Mouse (Mus musculus) layer of hippocampus, adult 9-10 months (tissue): ENCODE data around the gene Arhgap17.

Experiments
- DNase-seq: peaks from one replicate; pipeline ENCODE4 v3.0.0; 2022; ENCODE audit warnings: low spot score

The Arhgap17 gene

DNA sequence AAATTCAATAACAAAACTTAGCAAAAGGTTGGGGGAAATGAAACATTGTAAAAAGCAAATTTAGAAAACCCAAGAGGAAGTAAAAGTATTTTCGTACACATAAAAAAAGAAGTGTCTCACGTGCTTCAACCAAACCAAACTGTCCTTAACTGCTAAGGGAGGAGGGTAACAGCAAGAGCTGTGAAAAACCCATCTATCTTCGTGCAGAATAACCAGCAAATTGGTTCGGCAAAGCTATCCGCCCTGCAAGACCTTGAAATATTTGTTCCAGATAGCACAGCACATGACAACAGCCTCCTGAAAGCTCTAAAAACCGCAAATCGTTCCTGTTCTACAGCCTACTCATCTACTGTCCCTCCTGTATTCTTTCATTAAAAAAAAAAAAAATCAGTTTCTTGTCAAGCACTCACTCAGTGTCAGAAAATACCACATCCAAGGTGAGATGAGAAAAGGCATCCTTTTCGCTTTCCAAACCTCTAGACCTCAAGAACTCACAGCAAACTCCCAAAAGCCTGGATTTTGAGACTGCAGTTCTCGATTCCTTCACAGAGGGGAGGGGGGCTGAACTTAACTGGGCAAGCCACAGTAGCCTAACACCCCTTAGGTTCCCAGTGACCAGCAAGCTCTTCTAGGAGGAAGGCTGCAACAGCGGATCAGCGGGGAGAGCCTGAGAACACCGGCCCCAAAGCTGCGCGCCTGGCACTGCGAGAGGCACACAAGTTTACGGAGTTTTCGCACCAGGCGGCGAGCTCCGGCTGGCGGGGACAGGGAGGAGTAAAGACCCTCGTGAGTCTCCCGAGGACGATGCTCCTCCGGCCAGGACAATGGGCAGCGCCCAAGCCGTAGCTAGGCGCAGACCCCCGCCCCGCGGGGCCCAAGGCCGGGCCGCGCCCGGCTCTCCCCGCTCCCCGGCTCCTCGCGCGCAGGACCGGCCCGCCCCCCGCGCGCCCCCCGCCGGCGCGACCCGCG, 653 bp downstream of the Arhgap17 start:
- no peak for DNase-seq

GRCm38 (mm10) chr7:123368187-123368586, 1.5 kb downstream of the Arhgap17 start:
- no peak for DNase-seq

DNA sequence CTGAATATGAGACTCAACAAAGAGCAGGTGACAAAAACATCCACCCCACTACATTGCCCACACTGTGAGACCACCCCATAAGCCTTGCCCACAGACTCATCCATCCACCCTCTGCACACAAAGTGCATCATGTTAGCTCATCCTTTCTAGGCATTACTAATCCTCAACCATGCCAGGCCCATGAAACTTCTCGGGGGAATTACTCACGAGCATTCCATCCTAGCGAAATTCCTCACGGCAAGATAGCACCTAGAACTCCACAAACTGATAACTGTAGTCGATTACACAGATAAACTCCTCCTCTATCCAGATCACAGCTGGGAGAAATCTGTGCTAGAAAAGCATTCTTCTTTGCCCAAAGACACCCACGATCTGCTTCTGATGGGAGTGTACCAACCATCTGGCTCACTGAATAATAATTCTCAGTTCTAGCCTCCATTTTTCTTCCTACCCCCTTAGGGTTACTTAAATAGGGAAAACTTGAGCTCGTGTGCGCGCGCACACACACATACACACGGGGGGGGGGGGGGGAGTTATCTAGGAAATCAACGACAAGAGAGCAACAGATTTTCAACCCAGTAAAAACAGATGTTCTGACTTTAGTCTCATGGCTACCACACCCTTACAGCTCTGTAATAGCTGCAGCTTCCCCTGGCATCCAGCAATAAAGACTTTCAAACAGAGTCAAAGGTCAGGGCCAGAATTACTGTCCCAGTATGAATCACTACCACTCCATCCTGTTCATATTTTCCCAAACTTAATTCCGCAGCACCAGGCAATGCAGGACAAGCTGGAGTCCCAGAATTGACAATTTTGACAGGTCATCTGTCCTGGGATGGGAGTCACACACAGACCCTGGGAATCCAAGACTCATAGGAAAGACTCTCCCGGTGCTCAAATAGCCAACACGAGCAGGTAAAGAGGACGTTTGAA, 2.2 kb downstream of the Arhgap17 start:
- DNase-seq: no peak

GRCm38 (mm10) chr7:123366806-123367205, 2.9 kb downstream of the Arhgap17 start:
- no peak for DNase-seq

- no peak for DNase-seq
Measured at GRCm38 (mm10) chr7:123365876-123366741, 3.6 kb downstream of the Arhgap17 start.

GRCm38 (mm10) chr7:123363971-123364370, 5.7 kb downstream of the Arhgap17 start:
- DNase-seq: no peak

DNA sequence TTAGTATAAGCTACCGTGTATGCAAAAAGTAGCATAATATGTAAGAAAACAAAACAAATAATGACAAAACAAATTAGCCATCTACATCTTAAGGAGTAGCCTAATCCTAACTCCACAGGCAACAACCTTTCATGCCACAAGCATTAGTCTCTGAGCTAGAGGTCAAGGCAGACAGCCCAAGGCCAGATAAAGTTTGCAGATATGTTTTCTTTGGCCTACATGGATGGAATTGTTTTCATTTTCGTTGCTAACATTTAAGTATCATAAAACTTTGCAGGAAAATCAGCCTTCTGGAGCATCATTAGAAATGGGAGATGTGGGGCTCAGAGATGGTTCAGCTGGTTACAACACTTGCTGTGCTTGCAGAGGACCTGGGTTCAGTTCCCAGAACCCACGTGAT, 6.9 kb downstream of the Arhgap17 start:
- DNase-seq: no peak

DNA sequence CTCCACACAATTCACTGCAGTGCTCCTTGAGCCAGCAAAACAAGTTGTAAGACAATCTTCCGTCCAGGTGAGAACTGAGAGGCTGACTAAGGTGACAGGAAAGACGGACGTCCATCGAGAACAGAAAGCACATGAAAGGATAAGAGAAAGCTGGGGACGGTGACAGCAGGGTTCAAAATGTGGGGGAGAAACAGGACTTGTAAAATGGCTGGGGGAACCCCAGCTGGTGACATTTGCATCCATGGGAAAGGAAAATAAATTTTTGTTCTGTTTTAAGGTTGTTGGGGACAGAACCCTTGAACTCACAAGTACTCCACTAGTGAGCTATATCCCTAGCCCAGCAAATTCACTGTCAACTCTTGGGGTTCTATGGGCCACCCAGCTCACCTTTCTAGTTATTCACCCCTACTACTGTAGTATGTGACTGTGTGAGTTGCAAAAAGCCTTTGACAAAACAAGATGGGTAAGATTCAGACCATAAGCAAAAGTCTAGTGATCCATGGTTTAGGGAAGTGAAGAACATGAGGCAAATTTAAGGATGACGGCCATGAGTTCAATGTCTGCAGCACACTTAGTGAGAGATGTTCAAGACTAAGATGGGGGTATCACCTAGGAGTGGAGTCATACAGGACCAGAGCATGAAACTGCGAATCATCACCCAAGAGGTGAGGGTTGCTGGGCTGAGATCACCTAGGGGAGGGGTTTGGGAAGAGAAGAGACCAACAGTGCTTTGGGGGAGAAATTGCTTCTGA, 8.3 kb downstream of the Arhgap17 start:
- DNase-seq: no peak

GRCm38 (mm10) chr7:123360185-123360584, 9.5 kb downstream of the Arhgap17 start:
- DNase-seq: no peak

- DNase-seq: no peak
Measured at GRCm38 (mm10) chr7:123359101-123359500, 10.6 kb downstream of the Arhgap17 start.

- no peak for DNase-seq
Measured at GRCm38 (mm10) chr7:123356158-123356557, 13.6 kb downstream of the Arhgap17 start.

GRCm38 (mm10) chr7:123354851-123355250, 14.9 kb downstream of the Arhgap17 start:
- DNase-seq: no peak

DNA sequence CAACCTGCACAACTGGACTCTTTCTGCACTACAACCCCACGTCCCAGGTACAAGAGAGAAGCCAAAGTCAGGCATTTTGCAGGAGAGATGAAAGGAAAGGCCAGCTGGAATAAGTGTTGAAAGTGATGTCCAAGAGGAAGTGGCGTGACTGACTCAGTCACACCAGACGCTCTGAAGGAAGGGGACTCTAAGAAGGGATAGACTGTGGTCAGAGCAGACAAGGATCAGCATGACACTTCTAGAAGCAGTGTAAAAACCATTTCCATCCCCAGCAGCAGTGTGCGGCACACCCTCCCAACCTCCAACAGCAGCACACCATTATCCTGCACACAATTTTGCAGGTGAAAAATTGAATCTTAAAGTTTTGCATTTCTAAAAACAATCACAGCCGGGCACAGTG, 15.3 kb downstream of the Arhgap17 start:
- DNase-seq: no peak

- no peak for DNase-seq
Measured at GRCm38 (mm10) chr7:123353879-123354278, 15.8 kb downstream of the Arhgap17 start.

DNA sequence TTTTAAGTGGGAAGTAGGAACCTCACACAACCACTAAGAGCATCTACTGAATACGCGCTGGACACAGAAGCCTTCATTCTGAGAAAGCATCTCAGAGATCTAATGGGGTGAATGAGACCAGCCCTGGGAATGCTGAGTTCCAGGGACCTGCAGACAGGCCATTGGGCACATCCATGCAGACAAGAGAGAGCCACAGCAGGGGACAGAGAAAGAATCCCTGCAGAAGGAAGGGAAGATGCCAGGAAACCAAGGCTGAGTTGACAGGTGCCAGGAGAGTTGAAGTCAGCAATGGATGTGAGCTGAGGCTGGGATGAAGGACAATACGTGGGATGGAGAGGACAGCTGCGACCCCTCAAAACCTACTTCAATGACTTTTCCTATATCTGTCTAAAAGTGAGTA, 16.6 kb downstream of the Arhgap17 start:
- no peak for DNase-seq

DNA sequence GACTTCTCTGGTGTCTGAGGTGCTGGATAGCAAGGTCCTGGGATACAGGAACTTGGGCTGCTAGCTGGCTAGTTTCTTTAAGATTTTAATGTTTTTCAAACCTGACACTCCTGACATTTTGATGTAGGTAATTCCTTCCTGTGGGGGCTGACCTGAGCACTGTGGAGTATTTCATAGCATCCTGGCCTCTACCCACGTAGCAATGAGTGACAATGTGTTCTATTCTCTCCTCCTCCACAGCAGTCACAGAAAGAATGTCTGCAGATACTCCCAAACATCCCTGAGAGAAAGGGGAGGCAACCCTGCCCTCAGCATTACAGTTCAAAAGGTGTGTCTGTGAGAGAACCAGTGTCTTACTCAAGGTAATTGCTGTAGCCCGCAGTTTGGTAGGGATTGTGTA, 19.5 kb downstream of the Arhgap17 start:
- DNase-seq: no peak

DNA sequence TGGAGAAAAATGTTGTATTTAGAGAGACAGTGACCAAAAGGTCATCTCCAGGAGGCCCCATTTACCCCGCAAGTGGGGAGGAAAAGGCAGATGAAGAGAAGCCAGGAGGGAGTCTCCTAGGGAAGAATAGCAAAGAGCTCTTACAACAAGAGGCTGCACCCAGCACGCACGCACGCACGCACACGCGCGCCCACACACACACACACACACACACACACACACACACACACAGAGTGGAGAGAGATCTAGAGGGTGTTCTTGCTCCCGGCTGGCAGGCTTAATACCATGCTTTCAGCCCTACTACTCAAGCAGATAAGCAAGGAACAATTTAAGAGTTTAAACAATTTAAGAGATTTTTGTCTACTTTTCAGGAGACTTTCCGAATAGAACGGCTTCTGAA, 19.9 kb downstream of the Arhgap17 start:
- no peak for DNase-seq

- DNase-seq: no peak
Measured at GRCm38 (mm10) chr7:123346631-123347290, 23.0 kb downstream of the Arhgap17 start.

DNA sequence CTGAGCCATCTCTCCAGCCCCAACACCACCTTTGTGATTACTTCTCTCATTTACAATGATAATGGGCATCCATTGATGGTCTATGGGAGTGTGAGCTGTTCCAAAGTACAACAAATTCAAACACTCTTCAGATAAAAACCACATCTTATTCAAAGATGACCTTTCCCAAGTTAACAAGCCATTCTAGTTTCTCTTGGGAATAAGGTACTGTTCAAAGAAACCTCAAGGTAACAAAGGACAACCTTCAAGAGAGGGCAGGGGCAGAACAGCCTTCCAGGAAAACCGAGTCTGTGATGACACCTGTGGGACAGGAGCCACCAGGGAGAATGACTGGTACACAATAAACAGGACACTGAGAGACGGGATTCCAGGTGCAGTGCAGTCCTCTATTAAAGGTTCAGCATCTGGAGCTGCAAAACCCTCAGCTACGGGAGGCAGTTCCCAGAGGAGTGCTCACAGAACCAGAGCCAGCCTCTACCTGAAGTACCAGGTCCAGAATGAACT, 24.6 kb downstream of the Arhgap17 start:
- DNase-seq: no peak

DNA sequence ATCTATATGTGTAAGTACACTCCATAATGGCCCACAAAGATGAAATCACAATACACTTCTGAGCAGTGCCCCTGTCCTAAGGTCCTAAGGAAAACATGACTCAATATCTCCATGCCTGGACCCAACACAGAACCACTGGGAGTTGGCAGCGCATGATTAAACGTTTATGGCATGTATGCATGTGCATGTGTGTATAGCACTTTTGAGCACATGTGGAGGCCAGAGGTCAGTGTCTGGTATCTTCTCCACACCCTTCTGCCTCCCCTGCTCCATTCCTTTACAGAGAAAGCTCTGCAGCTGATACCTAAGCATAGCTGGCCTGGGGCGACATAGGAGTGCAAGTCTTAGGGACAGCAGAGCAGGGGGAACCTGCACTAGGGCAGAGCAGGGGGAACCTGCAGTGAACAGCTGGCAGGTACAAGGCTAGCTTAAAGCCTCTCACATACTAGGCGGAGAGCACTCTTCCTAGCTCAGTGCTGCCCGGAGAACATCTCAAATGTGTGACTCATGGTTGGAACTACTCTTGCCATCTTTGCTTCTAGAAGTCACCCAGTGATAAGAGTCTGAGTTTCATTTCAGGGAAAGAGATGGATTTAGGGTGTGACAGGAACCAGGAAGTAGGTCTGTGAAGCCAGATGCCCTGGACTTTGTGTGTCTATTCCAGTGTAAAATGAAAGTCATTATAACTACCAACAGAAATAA, 25.5 kb downstream of the Arhgap17 start:
- DNase-seq: no peak
